Comparison of ENCODE assay signal across 8 mouse cellular contexts in genomic region chr10:29362197-29362900, GRCm38 (mm10). TPM values are rescaled to one million over a fixed set of nuclear protein-coding genes. Genes with fewer than 3 reads are reported as not detected.
DNase-seq lines count a peak whose midpoint lies in the region; ATAC-seq and TF ChIP-seq lines count a peak whose summit lies in the region.

Gene Rnf146 (minus strand): TSS chr10:29362442.

- H3K9me3 ChIP-seq in heart, embryonic 10.5 days = no peaks in the 10 kb centered on the region
- no peaks in the 10 kb centered on the region for H3K9me3 ChIP-seq in midbrain, embryonic 14.5 days (ENCODE audit: control insufficient read depth, low read length)

- TF ChIP-seq CTCF in liver, adult 2 months (IDR thresholded peaks at IDR 0.05; ENCODE audit: low read depth, low read length) = no peak
- TF ChIP-seq CTCF in bone marrow macrophage, adult 2 months (IDR thresholded peaks at IDR 0.05; ENCODE audit: low read depth, low read length) = 0 out of 2 replicates have a peak, but pooled peaks have one; percentile 8

- H3K27ac ChIP-seq in liver, adult 2 months (replicated peaks; ENCODE audit: insufficient read depth, low read depth, low read length) = peak within 1 kb of the TSS; percentile 93
- peak within 1 kb of the TSS; percentile 75 for H3K27ac ChIP-seq in bone marrow macrophage, adult 2 months (ENCODE audit: insufficient read depth, low read depth, low read length)
- peak within 1 kb of the TSS; percentile 99 for H3K27ac ChIP-seq in heart, embryonic 10.5 days
- H3K27ac ChIP-seq in midbrain, embryonic 14.5 days (replicated peaks; ENCODE audit: low read depth, low read length) = peak within 1 kb of the TSS; percentile 99

- peaks cover 14% of the 10 kb centered on the region; the same call in 1 of the 2 replicates for H3K4me1 ChIP-seq in liver, adult 2 months (ENCODE audit: control insufficient read depth, insufficient read depth, low read length)
- H3K4me1 ChIP-seq in bone marrow macrophage, adult 2 months (ENCODE audit: control insufficient read depth, insufficient read depth, low read length) = peaks cover 8% of the 10 kb centered on the region
- peaks cover 4% of the 10 kb centered on the region; the same call in 1 of the 2 replicates for H3K4me1 ChIP-seq in heart, embryonic 10.5 days
- peaks cover 24% of the 10 kb centered on the region for H3K4me1 ChIP-seq in midbrain, embryonic 14.5 days (ENCODE audit: control insufficient read depth, insufficient read depth, low read length)

- ATAC-seq in midbrain, embryonic 14.5 days (ENCODE audit: low FRiP score, low TSS enrichment) = no peak

- peak within 1 kb of the TSS; percentile 63 for H3K4me2 ChIP-seq in midbrain, embryonic 14.5 days (ENCODE audit: low read length)

- peak; percentile 61 for DNase-seq in liver, adult 2 months (ENCODE audit: extremely low read depth, low read depth, low spot score)
- DNase-seq in liver = no peak
- no peak for DNase-seq in heart, embryonic 10.5 days (ENCODE audit: low spot score)
- DNase-seq in left cerebral cortex, adult 8-10 months (ENCODE audit: low spot score in 2 of 2) = no peak
- DNase-seq in midbrain, embryonic 14.5 days = no peak
- DNase-seq in right cerebral cortex, postnatal 10 days (ENCODE audit: low spot score in 2 of 2) = no peak
- no peak for DNase-seq in ovary, postnatal 36 days (ENCODE audit: low spot score)

- H3K4me3 ChIP-seq in liver, adult 2 months (ENCODE audit: insufficient read depth, low read depth, low read length) = peak within 1 kb of the TSS; percentile 98
- peak within 1 kb of the TSS; percentile 80 for H3K4me3 ChIP-seq in bone marrow macrophage, adult 2 months (ENCODE audit: insufficient read depth, low read length)
- H3K4me3 ChIP-seq in heart, embryonic 10.5 days = peak within 1 kb of the TSS; percentile 93
- H3K4me3 ChIP-seq in midbrain, embryonic 14.5 days (replicated peaks; ENCODE audit: low read depth, low read length) = peak within 1 kb of the TSS; percentile 95

- H3K9ac ChIP-seq in liver, adult 2 months (ENCODE audit: low read depth, low read length) = peak within 1 kb of the TSS; percentile 99
- H3K9ac ChIP-seq in midbrain, embryonic 14.5 days (replicated peaks; ENCODE audit: low read length) = peak within 1 kb of the TSS; percentile 98

- no peaks in the 10 kb centered on the region for H3K36me3 ChIP-seq in liver, adult 2 months (ENCODE audit: control insufficient read depth, insufficient read depth, low read length)
- no peaks in the 10 kb centered on the region for H3K36me3 ChIP-seq in heart, embryonic 10.5 days
- H3K36me3 ChIP-seq in midbrain, embryonic 14.5 days (ENCODE audit: control insufficient read depth, insufficient read depth, low read length) = no peaks in the 10 kb centered on the region

- WGBS in liver, adult 2 months = 3% methylated on average over 15 of the region's 15 CpGs
- WGBS in heart, embryonic 10.5 days = 11% methylated on average over 15 of the region's 15 CpGs
- 8% methylated on average over 15 of the region's 15 CpGs for WGBS in midbrain, embryonic 14.5 days

- peaks cover 4% of the 10 kb centered on the region; the same call in 1 of the 2 replicates for H3K79me2 ChIP-seq in liver, adult 2 months (ENCODE audit: control insufficient read depth, insufficient read depth, low read length)

- no peaks in the 10 kb centered on the region for H3K27me3 ChIP-seq in liver, adult 2 months (ENCODE audit: control insufficient read depth, insufficient read depth, low read length)
- no peaks in the 10 kb centered on the region for H3K27me3 ChIP-seq in heart, embryonic 10.5 days (ENCODE audit: insufficient read depth, poor library complexity, severe bottlenecking)
- H3K27me3 ChIP-seq in midbrain, embryonic 14.5 days (ENCODE audit: control insufficient read depth, insufficient read depth, low read length) = no peaks in the 10 kb centered on the region

- TF ChIP-seq POLR2A in liver, adult 2 months (IDR thresholded peaks at IDR 0.05; ENCODE audit: extremely low read depth, insufficient read depth, low read length) = no peak; the same call in none of the 2 replicates
- TF ChIP-seq POLR2A in bone marrow macrophage, adult 2 months (IDR thresholded peaks at IDR 0.05; ENCODE audit: borderline replicate concordance, low read depth, low read length) = 0 out of 2 replicates have a peak, but pooled peaks have one; percentile 70

RNA-seq across cellular contexts. Expression of gene Rnf146, which starts in this region (rescaled TPM):
- total RNA-seq in liver, adult 2 months (2014; rRNA removed) = 27.8 and 30.1 TPM in 2 replicates
- 11.2 and 12.9 TPM in 2 replicates for polyA plus RNA-seq in liver, adult 2 months (2012; rRNA removed)
- 39.6 and 43.3 TPM in 2 replicates for polyA plus RNA-seq in bone marrow macrophage, adult 2 months (2012; ENCODE audit: insufficient read depth, insufficient read length, missing spikeins)
- 31.6 and 36.6 TPM in 2 replicates for polyA plus RNA-seq in heart, embryonic 10.5 days (2016; fragmentation: Nextera tagmentation; extraction: Ambion mirVana)
- 10 to 100 TPM; 85.8 to 94.5 (median 89.2) TPM for total RNA-seq in left cerebral cortex, adult 8-10 months (2022)
- polyA plus RNA-seq in midbrain, embryonic 14.5 days (2014; fragmentation: Nextera tagmentation; extraction: Ambion mirVana) = 78.4 and 78.7 TPM in 2 replicates
